Mouse (Mus musculus): ENCODE data around the gene Foxp1. TPM values are rescaled to one million over a fixed set of nuclear protein-coding genes. Genes with fewer than 3 reads are reported as not detected.

Gene Foxp1
- polyA plus RNA-seq, 2 experiments: 101 to 166 TPM

- peaks cover 50% of the 10 kb centered on the region for H3K4me1 ChIP-seq (ENCODE audit: control insufficient read depth, insufficient read depth, low read length)
- no peaks in the 10 kb centered on the region for H3K9me3 ChIP-seq (ENCODE audit: control insufficient read depth, low read length)
- no peaks in the 10 kb centered on the region for H3K27me3 ChIP-seq (ENCODE audit: control insufficient read depth, insufficient read depth, low read length)
- peak; percentile 32 for DNase-seq (ENCODE audit: low spot score)
- H3K27ac ChIP-seq (replicated peaks; ENCODE audit: low read depth, low read length): peak overlapping the region; percentile 65; the same call in 1 of the 2 replicates
- H3K9ac ChIP-seq (ENCODE audit: low read depth, low read length, severe bottlenecking): no peak overlapping the region
- no peak for ATAC-seq (ENCODE audit: low FRiP score, low read depth)
- H3K4me2 ChIP-seq (replicated peaks; ENCODE audit: low read depth, low read length, severe bottlenecking): peak overlapping the region; percentile 4
- no peak overlapping the region for H3K4me3 ChIP-seq (replicated peaks; ENCODE audit: low read length)
- H3K36me3 ChIP-seq (ENCODE audit: control insufficient read depth, insufficient read depth, low read length): no peaks in the 10 kb centered on the region
- 41% methylated on average over 13 of the region's 13 CpGs for WGBS
- TF ChIP-seq POLR2A (IDR thresholded peaks at IDR 0.05; ENCODE audit: borderline replicate concordance, extremely low read depth, insufficient read depth, insufficient read length): no peak
Measured at GRCm38 (mm10) chr6:99265945-99266656, 256.4 kb downstream of the Foxp1 start.

- Histone ChIP-seq H3K36me3 (ENCODE audit: control insufficient read depth, insufficient read depth, low read length) (no peaks in the 10 kb centered on the region), H3K27me3 (ENCODE audit: control insufficient read depth, insufficient read depth, low read length) (no peaks in the 10 kb centered on the region), H3K4me1 (ENCODE audit: control insufficient read depth, insufficient read depth, low read length) (peaks cover 41% of the 10 kb centered on the region), H3K9ac (ENCODE audit: low read depth, low read length, severe bottlenecking) (no peak overlapping the region), H3K4me3 (replicated peaks; ENCODE audit: low read length) (no peak overlapping the region), H3K27ac (replicated peaks; ENCODE audit: low read depth, low read length) (no peak overlapping the region), H3K9me3 (ENCODE audit: control insufficient read depth, low read length) (no peaks in the 10 kb centered on the region), H3K4me2 (replicated peaks; ENCODE audit: low read depth, low read length, severe bottlenecking) (no peak overlapping the region)
- ATAC-seq (ENCODE audit: low FRiP score, low read depth) (no peak), DNase-seq (ENCODE audit: low spot score) (peak; percentile 30)
- WGBS: 29% methylated on average over 4 of the region's 4 CpGs
- no peak for TF ChIP-seq POLR2A (IDR thresholded peaks at IDR 0.05; ENCODE audit: borderline replicate concordance, extremely low read depth, insufficient read depth, insufficient read length)
Measured at GRCm38 (mm10) chr6:99265173-99265572, 257.3 kb downstream of the Foxp1 start.

DNA sequence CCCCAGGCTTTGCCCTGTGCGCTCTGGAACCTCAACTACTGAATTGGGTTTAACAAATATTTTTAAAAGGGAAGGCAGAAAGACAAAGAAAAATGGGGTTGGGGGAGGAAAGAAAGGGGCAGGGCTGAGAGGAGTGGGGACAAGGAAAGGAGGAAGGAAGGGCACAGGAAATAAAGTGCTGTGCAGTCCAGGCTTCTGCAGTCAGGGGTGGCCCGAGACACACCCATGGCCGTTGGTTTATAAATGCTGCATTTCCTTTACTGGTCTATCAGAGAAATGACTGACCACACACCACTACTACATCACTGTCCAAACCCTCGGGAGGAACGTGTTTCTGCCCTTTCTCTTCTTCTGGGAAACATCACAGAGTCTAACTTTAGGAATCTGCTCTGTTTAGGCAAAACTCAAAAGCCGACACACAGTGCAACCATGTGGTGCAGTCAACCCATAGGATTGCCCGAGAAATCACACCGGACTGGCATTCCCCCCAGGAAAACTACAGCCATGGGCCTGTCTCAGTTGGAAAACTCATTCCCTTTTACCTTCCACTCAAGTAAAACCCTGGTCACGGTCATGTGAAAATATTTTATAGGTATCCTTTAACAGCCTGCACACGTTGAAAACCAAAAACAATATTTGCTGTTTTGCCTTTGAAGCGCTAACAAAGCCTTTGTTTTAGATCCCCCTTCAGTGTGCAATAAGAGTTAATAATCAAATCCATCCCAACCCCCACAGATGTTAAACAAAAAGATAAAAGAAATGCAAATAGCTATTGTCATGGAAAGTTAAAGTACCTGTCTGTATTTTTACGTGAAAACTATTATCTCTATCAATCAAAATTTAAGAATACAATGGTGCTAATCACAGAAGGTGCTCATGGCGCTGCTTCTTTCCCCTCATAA, 258.1 kb downstream of the Foxp1 start:
- Histone ChIP-seq H3K27me3 (ENCODE audit: control insufficient read depth, insufficient read depth, low read length) (no peaks in the 10 kb centered on the region), H3K27ac (replicated peaks; ENCODE audit: low read depth, low read length) (no peak overlapping the region), H3K9ac (ENCODE audit: low read depth, low read length, severe bottlenecking) (no peak overlapping the region), H3K4me1 (ENCODE audit: control insufficient read depth, insufficient read depth, low read length) (peaks cover 36% of the 10 kb centered on the region), H3K4me3 (replicated peaks; ENCODE audit: low read length) (no peak overlapping the region), H3K4me2 (replicated peaks; ENCODE audit: low read depth, low read length, severe bottlenecking) (no peak overlapping the region), H3K36me3 (ENCODE audit: control insufficient read depth, insufficient read depth, low read length) (no peaks in the 10 kb centered on the region), H3K9me3 (ENCODE audit: control insufficient read depth, low read length) (no peaks in the 10 kb centered on the region)
- DNase-seq (ENCODE audit: low spot score) (no peak), ATAC-seq (ENCODE audit: low FRiP score, low read depth) (no peak)
- 33% methylated on average over 13 of the region's 13 CpGs for WGBS
- TF ChIP-seq POLR2A (IDR thresholded peaks at IDR 0.05; ENCODE audit: borderline replicate concordance, extremely low read depth, insufficient read depth, insufficient read length): no peak

- ATAC-seq (ENCODE audit: low FRiP score, low read depth) (no peak), DNase-seq (ENCODE audit: low spot score) (no peak)
- no peaks in the 10 kb centered on the region for H3K36me3 ChIP-seq (ENCODE audit: control insufficient read depth, insufficient read depth, low read length)
- H3K9me3 ChIP-seq (ENCODE audit: control insufficient read depth, low read length): no peaks in the 10 kb centered on the region
- no peak overlapping the region for H3K4me3 ChIP-seq (replicated peaks; ENCODE audit: low read length)
- TF ChIP-seq POLR2A (IDR thresholded peaks at IDR 0.05; ENCODE audit: borderline replicate concordance, extremely low read depth, insufficient read depth, insufficient read length): no peak
- H3K4me2 ChIP-seq (replicated peaks; ENCODE audit: low read depth, low read length, severe bottlenecking): no peak overlapping the region
- WGBS: 54% methylated on average over 2 of the region's 2 CpGs
- no peaks in the 10 kb centered on the region for H3K27me3 ChIP-seq (ENCODE audit: control insufficient read depth, insufficient read depth, low read length)
- H3K9ac ChIP-seq (ENCODE audit: low read depth, low read length, severe bottlenecking): no peak overlapping the region
- peaks cover 33% of the 10 kb centered on the region for H3K4me1 ChIP-seq (ENCODE audit: control insufficient read depth, insufficient read depth, low read length)
- no peak overlapping the region for H3K27ac ChIP-seq (replicated peaks; ENCODE audit: low read depth, low read length)
Measured at GRCm38 (mm10) chr6:99263886-99264185, 258.7 kb downstream of the Foxp1 start.

DNA sequence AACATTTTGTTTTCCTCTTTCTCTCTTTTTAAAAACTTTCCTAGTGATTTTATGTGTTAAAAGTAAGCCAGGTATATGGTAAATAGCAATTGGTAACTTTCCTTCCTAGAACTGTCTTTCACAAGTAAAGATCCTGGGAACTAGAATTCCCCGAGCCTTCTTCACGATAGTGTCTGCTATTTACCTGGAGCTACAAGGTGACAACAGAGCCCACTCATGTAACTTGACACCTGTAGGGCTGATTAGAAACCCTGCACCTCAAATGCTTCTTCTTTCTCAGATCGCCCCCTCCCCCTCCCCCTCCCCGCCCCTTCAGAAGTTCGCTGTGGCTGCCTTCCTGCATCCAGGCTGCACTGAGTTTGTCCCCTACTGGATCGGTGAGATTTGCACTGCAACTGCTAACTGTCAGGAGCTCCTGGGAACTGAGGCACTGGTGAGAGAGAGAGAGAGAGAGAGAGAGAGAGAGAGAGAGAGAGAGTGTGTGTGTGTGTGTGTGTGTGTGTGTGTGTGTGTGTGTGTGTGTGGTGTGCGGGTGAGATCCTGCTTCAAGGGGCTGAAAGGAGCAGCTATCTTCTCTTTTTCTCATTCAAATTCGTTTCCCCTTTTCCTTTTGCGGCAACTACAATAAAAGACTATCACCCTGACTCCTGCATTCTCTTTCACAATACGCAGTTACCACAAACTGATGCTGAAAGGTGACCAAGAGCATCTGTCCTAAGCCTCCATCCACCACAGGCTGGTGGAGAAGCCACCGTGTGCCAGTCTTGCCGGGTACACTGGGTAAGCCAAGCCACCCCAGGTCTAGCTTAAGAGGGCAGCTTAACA, 259.2 kb downstream of the Foxp1 start:
- DNase-seq (ENCODE audit: low spot score): no peak
- TF ChIP-seq POLR2A (IDR thresholded peaks at IDR 0.05; ENCODE audit: borderline replicate concordance, extremely low read depth, insufficient read depth, insufficient read length): no peak
- Histone ChIP-seq H3K36me3 (ENCODE audit: control insufficient read depth, insufficient read depth, low read length) (no peaks in the 10 kb centered on the region), H3K4me2 (replicated peaks; ENCODE audit: low read depth, low read length, severe bottlenecking) (no peak overlapping the region), H3K9ac (ENCODE audit: low read depth, low read length, severe bottlenecking) (no peak overlapping the region), H3K4me1 (ENCODE audit: control insufficient read depth, insufficient read depth, low read length) (peaks cover 33% of the 10 kb centered on the region), H3K27ac (replicated peaks; ENCODE audit: low read depth, low read length) (no peak overlapping the region), H3K4me3 (replicated peaks; ENCODE audit: low read length) (no peak overlapping the region), H3K27me3 (ENCODE audit: control insufficient read depth, insufficient read depth, low read length) (no peaks in the 10 kb centered on the region), H3K9me3 (ENCODE audit: control insufficient read depth, low read length) (no peaks in the 10 kb centered on the region)
- WGBS: 23% methylated on average over 12 of the region's 12 CpGs
- ATAC-seq (ENCODE audit: low FRiP score, low read depth): no peak
